Mouse (Mus musculus) mouse embryonic stem cell (cell line): ENCODE measurements around the gene Cog1.
"Not testable (repeated sequence)": the region's sequence is repeated elsewhere in the genome, so short reads cannot be mapped to it uniquely, and the experiment has no call there.

Experiments used
- in situ Hi-C, 2 experiments: fragments of 300-500 bp; cut with MboI; formaldehyde crosslinking; loops; 1 replicate in 1 of 2; 3 replicates in 1 of 2; pipeline ENCODE4 v1.14.3; 2019 to 2020; ENCODE audit warnings: low sequenced_read_pairs in 2 of 2, low pct_unique_long_range_greater_than_20kb in 1 of 2, mixed read lengths in 1 of 2; ENCODE audit not compliant: unreplicated experiment in 1 of 2

The Cog1 gene

DNA sequence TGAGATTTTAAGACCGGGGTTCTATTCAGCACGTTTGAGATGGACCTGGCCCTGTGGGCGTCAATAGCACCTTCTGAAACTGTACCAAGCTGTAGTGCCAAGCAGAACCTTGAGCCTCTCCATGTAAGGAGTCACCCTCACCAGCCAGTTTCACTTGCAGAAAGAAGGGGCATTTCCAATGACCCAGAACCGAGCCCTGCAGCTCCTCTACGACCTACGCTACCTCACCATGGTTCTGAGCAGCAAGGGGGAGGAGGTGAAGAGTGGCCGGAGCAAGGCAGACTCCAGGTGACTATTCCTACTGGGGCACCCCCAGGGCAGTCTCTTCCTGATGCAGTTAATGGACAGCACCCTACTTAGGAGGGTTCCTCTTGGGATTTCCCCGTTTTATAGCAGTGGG lies 9.3 kb downstream of the Cog1 start:
- in situ Hi-C loops, result no loop called here

DNA sequence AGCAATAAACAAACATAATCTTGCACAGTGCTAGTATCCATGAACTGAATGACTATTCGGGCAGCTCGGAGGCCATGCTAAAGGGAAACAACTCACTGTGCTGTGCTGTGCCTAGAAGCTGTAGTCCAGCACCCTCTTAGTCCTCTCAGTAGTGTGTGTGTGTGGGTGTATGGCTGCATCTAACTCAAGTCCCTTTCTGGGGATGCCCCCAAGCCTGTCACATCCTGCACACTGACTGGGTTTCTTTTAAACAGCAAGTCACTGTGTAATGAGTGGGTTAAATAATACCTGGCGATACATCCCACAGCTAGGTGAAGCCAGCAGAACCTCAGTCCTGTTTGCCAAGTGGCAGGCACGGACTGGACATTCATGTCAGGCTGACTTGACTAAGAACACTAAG lies 9.8 kb downstream of the Cog1 start:
- in situ Hi-C loops, result no loop called here

DNA sequence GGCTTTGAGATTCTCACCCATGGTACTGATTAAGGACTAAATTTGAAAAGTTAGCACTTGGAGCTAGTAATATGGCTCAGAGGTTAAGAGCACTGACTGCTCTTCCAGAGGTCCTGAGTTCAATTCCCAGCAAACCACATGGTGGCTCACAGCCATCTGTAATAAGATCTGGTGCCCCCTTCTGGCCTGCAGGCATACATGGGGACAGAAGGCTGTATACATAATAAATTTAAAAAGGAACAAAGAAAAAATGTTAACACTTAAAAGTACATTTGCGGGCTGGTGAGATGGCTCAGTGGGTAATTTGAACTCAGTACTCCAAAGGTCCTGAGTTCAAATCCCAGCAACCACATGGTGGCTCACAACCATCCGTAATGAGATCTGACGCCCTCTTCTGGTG lies 11.2 kb downstream of the Cog1 start:
- in situ Hi-C loops, result not testable (repeated sequence)

DNA sequence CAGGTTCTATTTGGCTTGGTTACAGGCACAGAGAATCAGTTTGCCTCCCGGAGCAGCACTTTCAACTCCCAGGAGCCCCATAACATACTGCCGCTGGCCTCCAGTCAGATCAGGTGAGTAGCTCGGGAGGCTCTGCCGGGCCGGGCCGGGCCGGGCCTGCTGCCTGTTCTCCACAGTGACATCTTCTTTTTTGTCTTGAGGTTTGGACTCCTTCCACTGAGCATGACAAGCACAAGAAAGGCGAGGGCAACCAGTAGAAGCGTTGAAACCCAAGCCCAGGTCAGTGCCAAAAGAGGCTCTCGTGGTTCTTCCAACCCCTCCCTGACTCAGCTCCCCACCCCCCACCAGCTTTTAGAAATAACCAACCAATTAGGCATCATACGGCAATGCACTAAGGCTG lies 12.0 kb downstream of the Cog1 start:
- in situ Hi-C loops, result no loop called here

DNA sequence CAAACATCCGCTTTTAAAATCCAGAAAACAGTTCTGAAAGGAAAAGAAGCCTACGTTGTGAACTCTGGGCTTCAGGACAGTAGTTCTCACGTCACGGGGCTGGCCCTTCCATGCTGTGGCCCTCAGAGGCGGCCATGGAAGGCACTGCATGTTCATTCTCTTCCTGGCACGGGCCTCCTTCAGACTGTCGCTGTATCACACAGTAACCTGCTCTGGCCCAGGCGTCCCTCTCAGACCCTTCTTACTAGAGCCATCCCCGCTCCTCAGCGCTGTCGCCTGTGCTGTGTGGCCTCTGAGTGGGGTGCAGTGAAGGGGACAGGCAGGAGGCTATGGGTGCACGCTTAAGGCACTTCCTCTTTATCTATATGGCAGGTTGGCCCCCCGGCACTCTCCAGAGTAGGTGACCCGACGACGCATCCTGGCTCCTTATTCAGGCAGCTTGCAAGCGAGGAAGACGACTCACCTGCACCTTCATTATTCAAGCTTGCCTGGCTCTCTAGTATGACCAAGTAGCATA lies 12.9 kb downstream of the Cog1 start:
- in situ Hi-C loops, result no loop called here

DNA sequence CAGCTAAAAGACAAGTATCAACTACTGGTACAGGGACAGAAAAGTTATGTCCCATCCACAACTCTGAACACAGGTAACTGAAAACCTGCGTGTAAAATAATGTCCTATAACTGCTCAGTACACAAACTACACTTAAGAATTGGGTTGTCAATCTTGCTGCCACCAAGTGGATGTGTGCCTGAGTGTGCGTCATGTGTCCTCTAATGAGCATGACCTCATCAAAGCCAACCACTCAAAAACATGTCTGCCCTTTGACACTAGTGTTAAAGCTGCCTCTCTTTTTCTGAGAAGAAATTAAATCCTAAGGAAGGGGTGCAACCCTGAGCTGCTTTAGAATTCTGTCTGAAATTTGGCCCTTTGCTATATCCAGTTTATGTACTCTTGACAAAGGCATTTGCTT lies 15.3 kb downstream of the Cog1 start:
- in situ Hi-C loops, result no loop called here

DNA sequence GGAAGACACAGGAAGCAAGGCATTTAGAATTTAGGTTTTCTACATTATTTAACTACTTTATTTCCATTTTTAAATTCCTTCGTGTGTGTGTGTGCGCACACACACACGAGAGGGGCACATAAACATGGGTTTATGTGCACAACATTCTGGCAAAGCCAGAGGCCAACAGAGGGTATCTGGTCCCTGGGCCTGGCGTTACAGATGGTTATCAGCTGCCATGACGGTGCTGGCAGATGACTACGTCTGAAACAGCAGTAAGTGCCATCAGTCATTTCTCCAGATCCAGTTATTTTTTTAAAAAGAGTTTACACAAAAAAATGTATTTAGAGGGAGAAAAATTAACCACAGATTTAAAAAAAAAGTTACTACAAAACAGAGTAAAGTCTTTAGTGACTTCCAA lies 17.2 kb downstream of the Cog1 start:
- in situ Hi-C loops, result no loop called here

DNA sequence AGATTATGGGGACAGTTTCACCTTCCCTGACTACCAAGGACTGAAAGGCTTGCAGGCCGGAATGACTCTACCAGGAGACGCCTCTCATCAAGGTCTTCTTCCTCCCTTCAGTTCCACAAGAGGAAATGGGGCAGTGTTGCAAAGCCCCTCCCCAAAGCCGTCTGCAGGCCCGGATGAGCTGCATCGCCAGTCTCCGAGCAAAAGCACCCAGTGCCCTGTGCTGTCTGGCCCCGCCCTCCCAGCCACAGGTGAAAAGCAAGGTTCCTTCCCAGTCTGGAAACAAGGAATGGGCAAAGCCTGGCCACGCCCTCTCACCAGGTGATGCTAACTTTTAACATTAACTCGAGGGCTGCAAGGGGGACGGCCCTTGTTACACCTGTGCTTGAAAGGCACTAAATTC lies 17.7 kb downstream of the Cog1 start:
- in situ Hi-C loops, result no loop called here

DNA sequence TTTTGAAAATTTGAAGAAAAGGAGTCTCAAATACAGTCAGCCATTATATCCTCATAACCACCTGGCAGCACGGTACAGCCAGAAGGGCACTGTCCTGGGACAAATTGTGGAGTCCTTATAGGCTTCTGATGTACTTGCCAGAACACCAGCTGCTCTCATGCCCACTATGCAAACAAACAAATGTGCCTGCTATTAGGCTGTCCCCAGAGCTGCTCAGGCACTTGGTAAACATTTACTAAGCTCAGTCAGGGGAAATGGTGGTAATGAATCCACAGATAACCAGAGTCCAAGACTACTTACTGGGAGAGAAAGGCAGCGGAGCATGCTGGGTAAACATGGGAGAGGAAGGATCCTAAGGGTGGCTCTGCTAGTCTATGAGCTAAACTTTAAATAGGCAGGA lies 18.2 kb downstream of the Cog1 start:
- in situ Hi-C loops, result no loop called here

DNA sequence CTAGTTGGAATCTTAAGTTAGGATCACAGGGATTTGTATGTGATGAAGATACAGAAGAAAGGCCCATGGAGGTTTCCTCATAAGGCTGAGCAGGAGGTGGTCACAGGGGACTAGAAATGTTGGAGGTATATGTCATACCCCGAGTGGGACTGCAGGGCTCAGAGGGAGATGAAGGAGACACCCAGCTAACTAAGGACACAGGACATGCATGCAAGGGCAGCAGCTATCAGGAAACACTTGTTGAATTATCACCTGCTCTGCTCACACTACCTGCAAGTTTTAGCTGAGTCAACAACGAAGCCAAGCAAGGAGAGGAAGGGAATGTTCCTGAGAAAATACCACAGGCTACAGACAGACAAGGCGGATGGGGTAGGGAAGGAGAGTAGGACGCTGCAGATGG lies 18.7 kb downstream of the Cog1 start:
- in situ Hi-C loops, result no loop called here

DNA sequence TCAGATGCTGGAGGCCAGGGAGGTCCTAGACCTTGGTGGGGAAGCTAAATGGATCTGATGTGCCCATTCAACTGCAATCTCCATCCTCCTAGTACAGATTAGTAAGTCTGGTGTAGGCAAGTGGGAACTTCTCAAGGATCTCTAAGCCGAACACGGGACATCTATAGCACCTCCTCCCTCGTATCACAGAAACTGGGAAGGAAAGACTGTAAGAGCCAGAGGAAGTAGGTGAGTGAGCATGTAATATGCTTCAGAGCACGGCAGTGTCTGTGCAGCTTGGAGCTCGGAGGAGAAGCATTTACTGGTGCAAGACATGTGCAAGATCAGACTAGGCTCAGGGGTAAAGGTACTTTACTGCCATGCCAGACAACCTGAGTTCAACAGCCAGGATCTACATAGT lies 19.9 kb downstream of the Cog1 start:
- in situ Hi-C loops, result no loop called here

DNA sequence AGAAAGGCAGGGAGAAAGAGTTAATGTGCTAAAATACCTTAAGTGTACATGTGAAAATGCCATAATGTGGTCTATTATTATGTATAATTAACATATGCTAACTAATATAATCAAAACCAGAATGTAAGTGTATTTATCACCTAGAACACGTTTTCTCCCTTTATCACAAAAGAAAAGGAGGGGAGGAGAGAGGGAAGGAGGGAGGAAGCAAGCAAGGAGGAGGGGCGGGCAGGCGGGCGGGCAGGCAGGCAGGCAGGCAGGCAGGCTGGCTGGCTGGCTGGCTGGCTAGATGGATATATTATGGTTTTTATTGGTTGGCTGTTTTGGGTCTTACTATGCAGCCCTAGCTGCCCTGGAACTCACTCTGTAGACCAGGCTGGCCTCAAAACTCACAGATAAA lies 20.7 kb downstream of the Cog1 start:
- in situ Hi-C loops, result no loop called here

DNA sequence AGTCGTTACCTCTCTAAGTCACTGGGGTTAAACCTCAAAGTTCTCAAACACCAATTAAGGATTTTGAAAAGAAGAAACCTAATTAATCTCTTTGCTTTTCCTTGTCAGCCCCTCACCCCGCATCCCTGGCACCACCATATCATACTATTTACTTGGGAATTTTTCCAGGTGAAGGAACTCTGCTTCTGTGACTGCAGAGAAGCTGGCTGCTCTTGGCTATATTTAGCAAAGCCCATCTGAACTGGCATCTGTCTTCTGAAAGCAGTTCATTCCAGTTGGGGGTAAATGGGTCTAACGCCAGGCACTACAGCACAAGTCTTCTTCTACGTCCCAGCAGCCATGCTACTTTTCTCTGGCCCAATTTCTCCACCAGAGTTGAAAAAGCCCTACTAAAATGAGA lies 24.6 kb downstream of the Cog1 start:
- in situ Hi-C loops, result no loop called here

DNA sequence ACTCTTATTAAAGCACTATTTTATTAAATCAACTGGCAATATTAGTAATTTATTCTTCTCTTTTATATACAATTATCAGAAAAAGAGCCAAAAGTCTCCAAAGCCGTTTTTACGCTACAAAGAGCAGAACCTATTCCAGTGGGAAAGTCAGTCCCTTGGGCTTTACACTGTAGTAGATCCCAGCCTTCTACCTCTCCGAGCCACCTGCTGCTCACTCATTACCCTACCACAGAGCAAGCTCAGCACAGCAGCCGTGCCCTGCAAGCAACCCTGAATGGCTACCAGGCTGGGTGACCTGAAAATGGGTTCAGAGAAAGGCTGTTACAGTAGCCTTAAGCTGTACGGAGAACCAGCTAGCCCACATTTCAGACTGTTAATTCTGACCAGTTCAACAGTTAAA lies 25.6 kb downstream of the Cog1 start:
- in situ Hi-C loops, result no loop called here

DNA sequence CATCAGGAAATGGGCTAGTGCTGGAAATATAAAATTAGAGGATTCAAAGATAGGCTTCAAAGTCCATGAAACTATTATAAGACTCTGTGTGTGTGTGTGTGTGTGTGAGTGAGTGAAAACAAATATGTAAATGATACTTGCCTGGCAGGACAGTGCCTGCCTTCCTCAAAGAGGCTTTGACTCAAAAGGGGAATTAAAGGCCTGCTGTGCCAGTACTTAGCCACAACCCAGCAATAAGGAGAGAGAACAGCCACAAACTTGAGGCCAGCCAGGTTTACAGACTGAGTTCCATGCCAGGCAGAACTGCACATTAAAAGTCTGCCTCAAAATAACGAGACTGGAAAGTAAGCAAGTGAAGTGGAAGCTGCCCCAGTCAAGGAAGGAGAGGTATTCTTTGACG lies 27.9 kb downstream of the Cog1 start:
- in situ Hi-C loops, result no loop called here

DNA sequence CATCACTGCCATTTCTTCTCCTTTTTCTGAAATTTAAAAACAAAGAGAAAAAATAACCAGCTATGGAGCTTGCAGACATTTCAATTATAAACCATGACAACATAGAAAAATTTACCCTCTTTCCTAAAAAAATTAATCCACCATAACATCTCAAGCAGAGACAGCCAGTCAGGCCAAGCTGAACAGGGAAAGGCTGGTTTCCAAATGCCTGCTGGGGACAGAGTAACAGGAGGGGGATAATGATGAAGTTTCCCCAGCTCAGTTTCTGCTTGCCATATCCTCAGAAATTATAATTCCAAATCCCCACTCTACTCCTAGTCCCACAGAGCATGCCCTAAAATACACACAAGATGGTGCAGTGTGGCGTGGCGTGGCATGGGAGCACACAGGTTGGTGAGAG lies 28.4 kb downstream of the Cog1 start:
- in situ Hi-C loops, result no loop called here

DNA sequence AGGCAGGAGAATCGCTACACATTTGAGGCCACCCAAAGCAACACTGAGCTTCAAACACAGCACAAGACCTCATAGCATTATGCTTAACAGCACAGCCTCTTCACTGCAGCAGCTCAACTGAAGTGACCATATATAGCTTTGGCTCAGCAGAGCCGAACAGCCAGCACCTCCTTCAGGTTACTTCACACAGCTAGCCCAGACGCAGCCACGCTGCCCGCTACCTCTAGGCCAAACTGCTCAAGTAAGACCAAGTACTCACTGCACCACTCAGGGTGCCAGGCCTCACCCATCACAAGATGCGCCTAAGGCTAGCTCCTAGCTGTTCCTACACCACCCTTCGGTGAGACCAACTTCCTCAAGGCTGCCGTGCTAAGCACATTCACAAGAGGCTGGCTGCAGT lies 29.4 kb downstream of the Cog1 start:
- in situ Hi-C loops, result no loop called here

DNA sequence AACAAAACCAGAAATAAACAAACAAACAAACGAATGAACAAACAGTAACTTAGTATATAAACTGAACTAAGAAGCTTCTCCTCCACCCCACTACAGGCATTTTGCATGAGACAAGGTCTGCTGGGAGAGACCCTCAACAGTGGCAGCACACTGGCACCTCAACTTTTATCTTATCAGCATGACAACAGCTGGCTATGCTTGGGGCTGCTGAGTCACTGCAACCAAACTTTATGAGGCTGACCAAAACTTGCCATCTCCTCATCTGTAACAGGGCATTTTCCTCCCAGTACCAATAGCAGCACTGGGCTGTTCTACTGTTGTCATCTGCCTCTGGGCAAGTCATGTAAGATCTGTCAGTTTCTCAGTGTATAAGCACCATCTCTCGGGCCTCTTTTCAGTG lies 32.0 kb downstream of the Cog1 start:
- in situ Hi-C loops, result no loop called here

DNA sequence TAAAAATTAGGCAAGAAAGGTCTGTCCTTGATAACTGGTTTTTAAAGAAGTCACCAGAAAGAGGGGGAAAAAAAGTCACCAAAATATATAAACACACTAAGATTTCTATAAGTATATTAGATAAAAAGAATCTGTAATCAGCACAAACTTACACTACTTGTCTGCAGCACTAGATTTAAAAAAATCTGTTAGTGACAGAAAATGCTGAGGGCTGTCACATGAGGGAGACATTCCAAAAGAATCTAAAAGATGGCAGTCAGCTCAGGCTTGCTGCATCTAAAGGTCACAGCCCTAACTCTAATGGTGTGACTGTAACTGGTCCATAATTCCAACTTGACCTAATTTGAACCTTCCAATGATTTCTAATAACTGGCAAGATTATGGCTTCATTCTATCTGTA lies 33.0 kb downstream of the Cog1 start:
- in situ Hi-C loops, result no loop called here

DNA sequence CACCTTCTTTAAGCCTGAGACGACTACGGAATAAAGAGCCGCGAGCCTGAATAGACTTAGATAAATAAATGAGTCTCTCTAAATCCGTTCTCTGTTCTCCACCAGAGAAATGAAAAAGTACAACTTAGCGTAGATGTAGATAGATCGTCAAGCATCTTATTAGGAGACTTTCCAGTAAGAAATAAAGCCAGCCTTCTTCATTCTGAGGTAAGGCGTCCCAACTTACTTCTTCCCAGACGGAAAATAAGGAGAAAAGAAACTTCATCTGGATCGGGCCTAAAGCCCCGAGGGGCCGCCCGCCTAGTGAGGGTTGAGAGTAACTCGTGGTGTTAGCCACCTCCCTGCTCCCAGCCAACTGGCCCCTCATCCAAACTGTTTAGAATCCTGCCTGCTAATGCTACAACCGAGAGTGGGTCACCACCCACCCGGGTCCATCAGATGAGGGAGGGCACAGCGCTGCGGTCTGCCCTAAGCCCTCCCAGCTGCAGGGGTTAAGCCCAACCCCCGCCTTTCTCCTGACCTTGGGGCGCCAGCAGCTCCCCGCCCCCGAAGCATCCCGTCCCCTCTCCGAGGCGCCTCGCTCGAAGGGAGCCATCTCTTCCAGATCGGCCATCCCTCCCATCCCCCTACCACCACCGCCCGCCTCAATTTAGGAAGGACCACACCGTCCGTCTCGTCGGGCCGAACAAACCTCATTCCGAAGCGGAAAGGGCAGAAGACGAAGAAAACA lies 34.1 kb downstream of the Cog1 start:
- in situ Hi-C loops, result no loop called here

DNA sequence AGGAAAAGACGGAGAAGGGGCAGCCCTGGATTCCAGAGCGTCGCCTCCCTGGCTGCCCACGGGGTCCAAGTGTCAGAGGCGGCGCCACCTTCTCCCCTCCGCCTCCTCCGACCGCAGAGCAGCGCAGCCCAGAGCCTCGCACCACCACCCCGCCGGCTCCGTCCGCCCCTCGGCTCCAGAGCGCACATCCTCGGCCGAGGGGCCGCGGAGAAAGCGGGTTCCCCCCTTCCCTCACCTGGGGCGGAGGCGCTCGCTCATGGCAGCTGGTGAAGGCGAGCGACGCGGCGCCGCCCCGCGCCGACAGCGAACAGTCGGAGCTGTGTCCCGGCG lies 34.6 kb downstream of the Cog1 start:
- in situ Hi-C loops, result no loop called here
